Mouse (Mus musculus): ENCODE measurements around the gene Slc8a3. TPM values are rescaled to one million over a fixed set of nuclear protein-coding genes. Genes with fewer than 3 reads are reported as not detected.

The Slc8a3 gene
- polyA plus RNA-seq, 1 experiment: 0.43 TPM

- Histone ChIP-seq H3K4me3 (ENCODE audit: low read depth, low read length) (no peak overlapping the region), H3K36me3 (ENCODE audit: control insufficient read depth, insufficient read depth, low read length) (no peaks in the 10 kb centered on the region), H3K4me1 (ENCODE audit: control insufficient read depth, insufficient read depth, insufficient read length, low read length) (no peaks in the 10 kb centered on the region), H3K27me3 (ENCODE audit: control insufficient read depth, insufficient read depth, low read length) (no peaks in the 10 kb centered on the region), H3K27ac (ENCODE audit: insufficient read depth, low read depth, low read length) (no peak overlapping the region)
- no peak for TF ChIP-seq POLR2A (IDR thresholded peaks at IDR 0.05; ENCODE audit: low read depth, low read length)
- 67% methylated on average over 1 of the region's 1 CpGs for WGBS
These were observed 12.0 kb downstream of the Slc8a3 start for GRCm38 (mm10) chr12:81321021-81321420.

GRCm38 (mm10) chr12:81317811-81318210 is 15.2 kb downstream of the Slc8a3 start:
- WGBS: 35% methylated on average over 2 of the region's 2 CpGs
- TF ChIP-seq CTCF (IDR thresholded peaks at IDR 0.05; ENCODE audit: extremely low read depth, insufficient read length, insufficient replicate concordance, low read depth, low read length) (no peak), POLR2A (IDR thresholded peaks at IDR 0.05; ENCODE audit: low read depth, low read length) (no peak)
- Histone ChIP-seq H3K4me3 (ENCODE audit: low read depth, low read length) (no peak overlapping the region), H3K4me1 (ENCODE audit: control insufficient read depth, insufficient read depth, insufficient read length, low read length) (no peaks in the 10 kb centered on the region), H3K36me3 (ENCODE audit: control insufficient read depth, insufficient read depth, low read length) (no peaks in the 10 kb centered on the region), H3K27ac (ENCODE audit: insufficient read depth, low read depth, low read length) (no peak overlapping the region), H3K27me3 (ENCODE audit: control insufficient read depth, insufficient read depth, low read length) (no peaks in the 10 kb centered on the region)

GRCm38 (mm10) chr12:81315953-81316352 is 17.0 kb downstream of the Slc8a3 start:
- H3K4me1 ChIP-seq (ENCODE audit: control insufficient read depth, insufficient read depth, insufficient read length, low read length): no peaks in the 10 kb centered on the region
- WGBS: 92% methylated on average over 5 of the region's 5 CpGs
- H3K4me3 ChIP-seq (ENCODE audit: low read depth, low read length): no peak overlapping the region
- no peak overlapping the region for H3K27ac ChIP-seq (ENCODE audit: insufficient read depth, low read depth, low read length)
- no peak for TF ChIP-seq POLR2A (IDR thresholded peaks at IDR 0.05; ENCODE audit: low read depth, low read length)
- TF ChIP-seq CTCF (IDR thresholded peaks at IDR 0.05; ENCODE audit: extremely low read depth, insufficient read length, insufficient replicate concordance, low read depth, low read length): no peak
- no peaks in the 10 kb centered on the region for H3K36me3 ChIP-seq (ENCODE audit: control insufficient read depth, insufficient read depth, low read length)
- no peaks in the 10 kb centered on the region for H3K27me3 ChIP-seq (ENCODE audit: control insufficient read depth, insufficient read depth, low read length)

- Histone ChIP-seq H3K27ac (ENCODE audit: insufficient read depth, low read depth, low read length) (no peak overlapping the region), H3K4me3 (ENCODE audit: low read depth, low read length) (no peak overlapping the region), H3K36me3 (ENCODE audit: control insufficient read depth, insufficient read depth, low read length) (no peaks in the 10 kb centered on the region), H3K27me3 (ENCODE audit: control insufficient read depth, insufficient read depth, low read length) (no peaks in the 10 kb centered on the region), H3K4me1 (ENCODE audit: control insufficient read depth, insufficient read depth, insufficient read length, low read length) (no peaks in the 10 kb centered on the region)
- TF ChIP-seq CTCF (IDR thresholded peaks at IDR 0.05; ENCODE audit: extremely low read depth, insufficient read length, insufficient replicate concordance, low read depth, low read length) (no peak), POLR2A (IDR thresholded peaks at IDR 0.05; ENCODE audit: low read depth, low read length) (no peak)
- 81% methylated on average over 5 of the region's 5 CpGs for WGBS
These were observed 29.4 kb downstream of the Slc8a3 start for GRCm38 (mm10) chr12:81303626-81304025.

- H3K36me3 ChIP-seq (ENCODE audit: control insufficient read depth, insufficient read depth, low read length): no peaks in the 10 kb centered on the region
- H3K4me3 ChIP-seq (ENCODE audit: low read depth, low read length): no peak overlapping the region
- no peaks in the 10 kb centered on the region for H3K4me1 ChIP-seq (ENCODE audit: control insufficient read depth, insufficient read depth, insufficient read length, low read length)
- H3K27me3 ChIP-seq (ENCODE audit: control insufficient read depth, insufficient read depth, low read length): no peaks in the 10 kb centered on the region
- TF ChIP-seq POLR2A (IDR thresholded peaks at IDR 0.05; ENCODE audit: low read depth, low read length) (no peak), CTCF (IDR thresholded peaks at IDR 0.05; ENCODE audit: extremely low read depth, insufficient read length, insufficient replicate concordance, low read depth, low read length) (no peak)
- no peak overlapping the region for H3K27ac ChIP-seq (ENCODE audit: insufficient read depth, low read depth, low read length)
- WGBS: 53% methylated on average over 5 of the region's 5 CpGs
These were observed 38.4 kb downstream of the Slc8a3 start for GRCm38 (mm10) chr12:81294613-81295012.

GRCm38 (mm10) chr12:81278031-81278430 is 54.9 kb downstream of the Slc8a3 start:
- Histone ChIP-seq H3K4me3 (ENCODE audit: low read depth, low read length) (no peak overlapping the region), H3K4me1 (ENCODE audit: control insufficient read depth, insufficient read depth, insufficient read length, low read length) (peaks cover 5% of the 10 kb centered on the region; the same call in 1 of the 2 replicates), H3K27ac (ENCODE audit: insufficient read depth, low read depth, low read length) (no peak overlapping the region; the same call in 1 of the 2 replicates), H3K27me3 (ENCODE audit: control insufficient read depth, insufficient read depth, low read length) (no peaks in the 10 kb centered on the region), H3K36me3 (ENCODE audit: control insufficient read depth, insufficient read depth, low read length) (no peaks in the 10 kb centered on the region)
- no peak for TF ChIP-seq CTCF (IDR thresholded peaks at IDR 0.05; ENCODE audit: extremely low read depth, insufficient read length, insufficient replicate concordance, low read depth, low read length)
- TF ChIP-seq POLR2A (IDR thresholded peaks at IDR 0.05; ENCODE audit: low read depth, low read length): no peak
- 67% methylated on average over 2 of the region's 2 CpGs for WGBS

GRCm38 (mm10) chr12:81274616-81275015 is 58.4 kb downstream of the Slc8a3 start:
- H3K27me3 ChIP-seq (ENCODE audit: control insufficient read depth, insufficient read depth, low read length): no peaks in the 10 kb centered on the region
- TF ChIP-seq POLR2A (IDR thresholded peaks at IDR 0.05; ENCODE audit: low read depth, low read length) (no peak), CTCF (IDR thresholded peaks at IDR 0.05; ENCODE audit: extremely low read depth, insufficient read length, insufficient replicate concordance, low read depth, low read length) (no peak)
- WGBS: 57% methylated on average over 4 of the region's 4 CpGs
- no peak overlapping the region for H3K27ac ChIP-seq (ENCODE audit: insufficient read depth, low read depth, low read length)
- H3K4me1 ChIP-seq (ENCODE audit: control insufficient read depth, insufficient read depth, insufficient read length, low read length): peaks cover 2% of the 10 kb centered on the region; the same call in 1 of the 2 replicates
- H3K4me3 ChIP-seq (ENCODE audit: low read depth, low read length): no peak overlapping the region
- no peaks in the 10 kb centered on the region for H3K36me3 ChIP-seq (ENCODE audit: control insufficient read depth, insufficient read depth, low read length)

GRCm38 (mm10) chr12:81273333-81273732 is 59.6 kb downstream of the Slc8a3 start:
- TF ChIP-seq POLR2A (IDR thresholded peaks at IDR 0.05; ENCODE audit: low read depth, low read length) (no peak), CTCF (IDR thresholded peaks at IDR 0.05; ENCODE audit: extremely low read depth, insufficient read length, insufficient replicate concordance, low read depth, low read length) (no peak)
- H3K27me3 ChIP-seq (ENCODE audit: control insufficient read depth, insufficient read depth, low read length): no peaks in the 10 kb centered on the region
- H3K4me1 ChIP-seq (ENCODE audit: control insufficient read depth, insufficient read depth, insufficient read length, low read length): no peaks in the 10 kb centered on the region
- H3K36me3 ChIP-seq (ENCODE audit: control insufficient read depth, insufficient read depth, low read length): no peaks in the 10 kb centered on the region
- 56% methylated on average over 3 of the region's 3 CpGs for WGBS
- no peak overlapping the region for H3K27ac ChIP-seq (ENCODE audit: insufficient read depth, low read depth, low read length)
- no peak overlapping the region for H3K4me3 ChIP-seq (ENCODE audit: low read depth, low read length)
